Mouse (Mus musculus) left cerebral cortex, adult 18-20 months (tissue): ENCODE results near the gene Col4a5. TPM values are rescaled to one million over a fixed set of nuclear protein-coding genes. Genes with fewer than 3 reads are reported as not detected.

Experiments used
- DNase-seq, 2 experiments: peaks; one replicate each; pipeline ENCODE4 v3.0.0; 2021 to 2022; ENCODE audit warnings: low spot score in 2 of 2, mixed read lengths in 1 of 2
- long read RNA-seq, 2 experiments: library from polyadenylated mRNA; stranded (forward); transcript quantifications; one replicate each; pipeline ENCODE4 v2.0.0; 2021
- total RNA-seq, 2 experiments: library from RNA; stranded (reverse); gene quantifications; 2 replicates each; pipeline ENCODE4 v1.2.3; 2021

The Col4a5 gene
- total RNA-seq = 1 to 10 TPM; 1.9 to 2.3 TPM
- long read RNA-seq, experiment 1 = 0 reads
- long read RNA-seq, experiment 2 = 0 reads

- DNase-seq = peak; percentile 8 to 27
Measured at GRCm38 (mm10) chrX:141475110-141475509, at the start of gene Col4a5. TSS of gene Col4a5 (plus strand) at chrX:141475385.

DNA sequence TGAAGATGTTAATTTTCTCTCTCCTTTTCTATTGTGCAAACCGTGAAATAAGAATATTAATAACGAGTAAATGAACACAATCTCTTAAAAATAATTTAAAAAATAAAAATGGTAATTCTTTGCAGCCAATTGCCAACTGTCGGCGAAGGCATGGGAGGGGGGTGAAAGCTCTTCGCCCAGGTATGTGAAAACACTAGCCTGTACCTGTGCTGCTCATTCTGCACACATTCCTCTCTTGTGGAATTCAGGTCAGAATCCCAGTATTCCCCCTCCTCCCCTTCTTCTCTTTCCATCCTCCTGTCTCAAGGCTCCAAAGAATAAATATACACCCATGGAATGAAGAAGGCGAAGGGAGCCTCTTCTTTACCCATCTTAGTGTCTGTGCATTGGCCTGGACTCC is 38.4 kb upstream of the Col4a5 start:
- DNase-seq = no peak

GRCm38 (mm10) chrX:141439423-141439822 is 35.8 kb upstream of the Col4a5 start:
- DNase-seq = no peak

- DNase-seq = no peak
Measured at GRCm38 (mm10) chrX:141447936-141448335, 27.2 kb upstream of the Col4a5 start.

DNA sequence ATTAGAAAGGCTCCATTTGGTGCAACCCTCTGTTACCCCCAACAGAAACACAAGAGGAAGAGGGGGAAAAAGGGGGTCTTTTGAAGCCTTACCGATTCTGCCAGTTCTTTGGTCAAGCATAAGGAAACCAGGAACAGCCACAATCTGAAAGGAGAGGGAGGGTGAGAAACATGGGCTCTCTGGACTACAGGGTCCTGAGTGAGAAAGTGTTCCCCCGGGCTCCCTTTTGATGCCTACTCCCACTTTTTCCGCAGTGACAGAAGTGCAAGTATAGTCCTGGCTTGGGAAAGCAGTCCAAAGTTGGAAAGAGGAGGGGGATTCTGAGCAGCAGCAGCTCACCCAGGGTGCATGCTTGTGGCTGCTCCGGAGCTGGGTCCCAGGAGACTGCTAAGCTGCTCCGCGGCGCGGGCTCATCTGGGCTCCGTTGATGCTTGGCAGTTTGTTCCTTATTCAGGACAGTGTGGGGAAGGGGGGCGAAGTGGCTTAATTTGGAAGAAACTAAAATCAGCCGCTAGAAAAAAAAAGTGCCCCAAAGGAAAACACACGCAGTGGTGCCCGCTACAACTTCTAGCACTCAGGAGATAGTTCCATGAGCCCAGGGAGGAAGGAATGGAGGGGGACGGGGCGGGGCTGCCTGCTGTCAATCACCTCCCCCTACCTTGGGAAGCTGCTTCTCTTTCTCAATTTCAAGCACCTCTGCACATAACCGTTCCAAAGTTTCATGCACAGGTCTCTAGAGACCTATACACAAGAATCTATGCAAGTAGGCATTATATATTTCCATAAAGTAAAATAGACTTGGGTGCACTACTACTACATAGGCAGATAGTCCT is 1.5 kb upstream of the Col4a5 start, which contains the start of gene Col4a6:
Gene Col4a6 (minus strand): TSS at position 607 of the 833 bp plus-strand sequence.
- no peak for DNase-seq

GRCm38 (mm10) chrX:141475566-141476327 is 562 bp downstream of the Col4a5 start:
- peak in 1 of 2 experiments; percentile 1 for DNase-seq

GRCm38 (mm10) chrX:141494545-141494944 is 19.4 kb downstream of the Col4a5 start:
- no peak for DNase-seq

GRCm38 (mm10) chrX:141503125-141503524 is 27.9 kb downstream of the Col4a5 start:
- DNase-seq = no peak

DNA sequence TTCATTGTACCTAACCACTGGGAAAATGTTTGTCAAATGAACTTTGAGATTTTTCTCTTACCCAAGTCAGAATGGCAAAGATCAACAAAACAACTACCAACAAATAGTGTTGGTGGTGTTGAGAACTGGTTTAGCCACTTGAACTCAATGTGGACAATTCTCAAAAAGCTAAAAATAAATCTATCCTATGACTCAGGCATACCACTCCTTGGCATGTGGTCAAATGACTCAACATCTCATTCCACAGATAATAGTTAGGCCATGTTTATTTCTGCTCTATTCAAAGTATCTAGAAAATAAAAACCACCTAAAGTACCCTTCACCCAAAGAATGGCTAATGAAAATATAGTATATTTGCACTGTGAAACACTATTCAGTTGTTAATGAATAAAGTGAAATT is 58.3 kb downstream of the Col4a5 start:
- DNase-seq = no peak

DNA sequence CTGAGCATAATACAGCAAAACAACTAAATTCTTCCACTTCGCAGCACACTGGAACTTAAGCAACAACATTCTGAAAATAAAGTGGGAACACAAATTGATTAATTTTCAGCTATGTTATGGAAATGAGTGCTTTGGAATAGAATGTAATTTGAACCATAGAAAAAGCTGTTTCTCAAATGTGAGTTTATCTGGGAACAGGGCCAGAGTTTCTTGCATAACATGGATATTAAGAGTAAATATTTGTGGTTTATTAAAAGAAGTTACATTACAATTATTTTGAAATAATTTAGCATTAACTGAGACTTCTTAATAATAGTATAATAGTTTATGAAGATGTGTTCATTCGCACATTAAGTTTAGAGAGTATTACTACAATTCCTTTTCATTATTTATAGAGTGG is 72.3 kb downstream of the Col4a5 start:
- no peak for DNase-seq

DNA sequence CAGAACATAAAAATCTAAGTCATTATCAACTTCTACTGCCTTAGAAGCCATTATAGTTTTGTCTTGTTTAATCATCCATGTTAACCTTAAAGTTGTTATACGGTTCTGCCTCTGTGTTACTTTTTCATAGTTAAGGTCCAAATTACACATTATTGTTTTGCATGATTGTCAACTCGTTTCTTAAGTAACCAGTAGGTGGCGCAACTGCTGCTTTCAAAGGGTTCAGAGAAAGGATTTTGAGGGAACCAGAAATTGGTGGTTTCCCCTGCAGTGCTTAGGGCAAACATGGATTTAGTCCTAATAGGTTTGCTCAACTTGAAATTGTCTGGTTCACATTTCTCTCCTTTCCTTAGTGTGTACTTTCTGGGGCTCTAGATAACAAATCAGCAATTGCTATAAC is 115.1 kb downstream of the Col4a5 start:
- DNase-seq = peak in 1 of 2 experiments; percentile 5

DNA sequence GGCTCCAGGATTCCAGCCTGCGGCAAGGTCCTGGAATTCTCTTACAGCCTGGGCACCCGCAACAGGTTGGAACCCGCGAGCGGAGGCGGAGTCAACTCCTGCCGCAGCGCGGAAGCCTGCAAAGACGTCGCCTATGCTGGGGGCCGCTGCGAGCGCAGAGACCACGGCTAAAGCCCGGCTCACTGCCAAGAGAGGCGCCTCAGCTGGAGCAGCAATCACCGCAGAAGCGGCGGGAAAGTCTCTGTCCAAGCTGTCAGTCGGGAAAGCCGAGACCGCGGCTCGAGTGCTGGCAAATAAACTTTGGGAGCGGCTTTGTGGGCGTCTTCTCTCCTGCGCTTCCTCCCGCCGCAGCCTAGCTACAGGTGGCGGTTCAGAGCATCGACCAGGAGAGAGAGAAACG is 246.5 kb downstream of the Col4a5 start:
- peak in 1 of 2 experiments; percentile 2 for DNase-seq

DNA sequence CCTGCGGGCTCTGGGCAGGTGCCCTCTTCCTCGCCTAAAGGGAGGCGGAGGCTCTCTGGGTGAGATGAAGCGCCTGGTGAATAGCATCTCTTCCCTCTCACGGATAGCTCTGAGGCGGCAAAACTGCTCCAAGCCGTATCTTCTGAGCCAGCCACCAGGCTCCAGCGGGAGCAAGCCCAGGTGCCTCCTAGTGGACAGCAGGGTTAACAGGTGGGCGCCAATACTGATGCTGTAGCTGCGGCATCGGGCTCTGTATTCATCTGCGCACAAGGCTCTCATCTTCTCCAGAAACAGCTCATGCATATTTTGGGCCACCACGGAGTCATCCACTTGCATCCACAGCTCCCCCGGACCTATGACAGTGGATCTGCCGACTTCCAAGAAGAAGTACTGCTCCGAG is 248.8 kb downstream of the Col4a5 start:
- DNase-seq = no peak

- no peak for DNase-seq
Measured at GRCm38 (mm10) chrX:141724391-141724891, 249.3 kb downstream of the Col4a5 start.

DNA sequence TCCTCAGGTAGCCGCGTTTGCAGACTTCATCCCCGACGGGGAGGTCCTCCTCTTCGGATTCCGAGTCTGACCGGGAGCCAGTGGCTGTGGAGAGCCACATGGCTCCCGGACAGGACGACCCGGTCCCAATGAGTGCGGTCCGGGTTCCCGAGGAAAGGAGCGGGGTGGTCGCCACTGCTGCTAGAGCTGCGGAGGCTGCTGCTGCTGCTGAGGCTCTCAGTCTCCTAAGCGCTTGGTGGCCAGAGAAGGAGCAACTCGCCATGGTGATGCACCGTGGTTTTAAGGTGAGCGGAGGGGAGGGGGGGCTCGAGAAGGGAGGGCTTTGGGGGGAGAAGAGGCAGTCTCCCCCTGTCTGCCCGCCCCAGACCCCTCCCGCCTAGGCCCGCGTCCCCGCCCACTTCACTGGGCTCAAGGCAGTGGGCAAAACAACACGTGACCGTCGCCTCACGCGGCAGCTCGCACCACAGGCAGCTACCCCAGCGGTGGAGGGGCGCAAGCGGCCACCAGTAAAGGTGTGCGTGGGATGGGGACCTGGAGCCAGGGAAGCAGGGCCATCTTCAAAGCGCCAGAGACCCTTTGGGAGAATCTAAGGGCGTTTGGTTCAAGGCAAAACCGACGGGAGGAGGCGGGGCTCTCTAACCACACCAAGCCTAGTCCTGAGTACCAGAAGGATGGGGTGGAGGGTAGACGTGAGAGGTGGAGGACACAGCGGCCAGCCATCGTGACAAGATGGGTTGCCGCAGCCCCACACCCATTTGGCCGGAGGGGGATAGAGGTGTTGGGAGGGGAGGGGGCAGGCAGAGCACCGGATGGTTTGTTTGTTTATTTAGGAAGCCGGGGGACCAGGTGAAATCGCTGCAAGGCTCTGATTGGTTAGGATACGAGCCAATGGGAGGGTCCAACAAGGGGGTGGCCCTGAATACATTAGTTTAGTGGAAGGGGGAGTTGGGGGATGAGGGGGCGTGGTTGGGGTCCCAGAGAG is 250.0 kb downstream of the Col4a5 start, which contains the start of gene Irs4:
Gene Irs4 (minus strand): TSS at position 327 of the 982 bp plus-strand sequence.
- no peak for DNase-seq

DNA sequence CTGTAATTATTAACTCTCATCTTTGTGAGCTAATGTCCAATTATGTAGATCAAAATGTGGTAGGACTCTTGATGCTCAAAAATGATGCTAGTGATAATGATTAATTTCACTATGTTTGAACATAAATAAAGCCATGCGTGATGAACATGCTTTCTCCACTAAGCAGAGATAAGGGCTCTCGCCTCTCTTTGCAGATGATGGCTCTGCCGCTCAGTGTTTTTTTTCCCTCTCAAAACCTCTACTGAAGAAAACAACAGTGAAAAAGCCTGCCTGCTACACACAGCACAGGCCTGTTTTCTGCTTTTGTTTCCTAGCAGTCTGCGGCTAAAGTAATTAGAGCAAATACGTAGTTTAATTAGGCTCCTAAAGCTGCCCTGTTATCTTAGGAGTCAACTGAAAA is 254.4 kb downstream of the Col4a5 start:
- no peak for DNase-seq
